Mouse (Mus musculus) lung, embryonic 14.5 days (tissue): ENCODE data around the gene Sf3b4. TPM values are rescaled to one million over a fixed set of nuclear protein-coding genes. Genes with fewer than 3 reads are reported as not detected.

ENCODE experiments used
- ATAC-seq: fragments of 200-750 bp; cut with Nextera tagmentation; 2 replicates; pipeline ENCODE4 v1.8.0; 2017; ENCODE audit warnings: mild to moderate bottlenecking, moderate TSS enrichment, moderate library complexity; ENCODE audit not compliant: insufficient read depth
- DNase-seq: peaks from one replicate; pipeline ENCODE4 v3.0.0-alpha.2; 2015
- H3K27ac ChIP-seq: fragments of 300-500 bp; sonication (generic); 2 replicates; pipeline ENCODE4 v1.5.1; 2014; ENCODE audit warnings: low read depth, mild to moderate bottlenecking, moderate library complexity
- H3K27me3 ChIP-seq: fragments of 300-500 bp; sonication (generic); 2 replicates; pipeline ENCODE4 v1.6.1; 2014; ENCODE audit warnings: low read length, control low read depth; ENCODE audit not compliant: insufficient read depth
- H3K36me3 ChIP-seq: fragments of 300-500 bp; sonication (generic); 2 replicates; pipeline ENCODE4 v1.6.1; 2014; ENCODE audit warnings: control low read depth; ENCODE audit not compliant: insufficient read depth
- H3K4me1 ChIP-seq: fragments of 300-500 bp; sonication (generic); 2 replicates; pipeline ENCODE4 v1.6.1; 2014; ENCODE audit warnings: antibody characterized with exemption, control low read depth; ENCODE audit not compliant: insufficient read depth
- H3K4me2 ChIP-seq: fragments of 300-500 bp; sonication (generic); 2 replicates; pipeline ENCODE4 v1.6.1; 2014; ENCODE audit warnings: mild to moderate bottlenecking
- H3K4me3 ChIP-seq: fragments of 300-500 bp; sonication (generic); 2 replicates; pipeline ENCODE4 v1.5.1; 2014; ENCODE audit warnings: low read depth, low read length
- H3K9ac ChIP-seq: fragments of 300-500 bp; sonication (generic); 2 replicates; pipeline ENCODE4 v1.6.1; 2014
- H3K9me3 ChIP-seq: fragments of 300-500 bp; sonication (generic); 2 replicates; pipeline ENCODE4 v1.6.1; 2016; ENCODE audit warnings: low read depth, low read length, control low read depth
- CTCF ChIP-seq: IDR thresholded peaks from 2 replicates; pipeline ENCODE4 v1.5.1; 2016; ENCODE audit warnings: antibody characterized with exemption, low read depth
- WGBS: fragments of 180-500 bp; shearing (Covaris S2); extraction: QIAGEN DNeasy Blood & Tissue Kit; methylation state at CpG from one replicate; pipeline ENCODE4 v1.1.7; 2014; 5-methylcytosine and 5-hydroxymethylcytosine counted together
- polyA plus RNA-seq: library from polyadenylated mRNA; unstranded; fragments of >200 nt; fragmentation: Nextera tagmentation; extraction: Ambion mirVana; gene quantifications from 2 replicates; pipeline ENCODE4 v1.2.1, GENCODE M21; 2014

The Sf3b4 gene
- polyA plus RNA-seq, 1 experiment from 2014 or later = 210 TPM

- Histone ChIP-seq H3K27me3 (no peaks in the 10 kb centered on the region), H3K4me1 (peaks cover 10% of the 10 kb centered on the region), H3K4me2 (peak within 1 kb of the TSS; percentile 92), H3K9me3 (no peaks in the 10 kb centered on the region), H3K9ac (peak within 1 kb of the TSS; percentile 62), H3K27ac (peak within 1 kb of the TSS; percentile 56), H3K4me3 (peak within 1 kb of the TSS; percentile 47), H3K36me3 (no peaks in the 10 kb centered on the region; the same call in 1 of the 2 replicates)
- no peak for TF ChIP-seq CTCF
- WGBS = 8% methylated on average over 15 of the region's 16 CpGs
- DNase-seq (peak; percentile 75), ATAC-seq (peak; percentile 52)
These were observed 10.0 kb upstream of the Sf3b4 start, which contains the start of gene Mtmr11 for GRCm38 (mm10) chr3:96161869-96162840. TSS of gene Mtmr11 (plus strand) at chr3:96162004.

GRCm38 (mm10) chr3:96163040-96163439 is 9.1 kb upstream of the Sf3b4 start:
- DNase-seq (no peak), ATAC-seq (no peak)
- H3K4me3 ChIP-seq = no peak overlapping the region
- peak overlapping the region; percentile 92 for H3K4me2 ChIP-seq
- peaks cover 10% of the 10 kb centered on the region for H3K4me1 ChIP-seq
- WGBS = 84% methylated on average over 6 of the region's 6 CpGs
- H3K27me3 ChIP-seq = no peaks in the 10 kb centered on the region
- no peak for TF ChIP-seq CTCF
- H3K36me3 ChIP-seq = no peaks in the 10 kb centered on the region; the same call in 1 of the 2 replicates
- H3K9ac ChIP-seq = no peak overlapping the region
- no peaks in the 10 kb centered on the region for H3K9me3 ChIP-seq
- H3K27ac ChIP-seq = no peak overlapping the region

- no peak overlapping the region for H3K4me2 ChIP-seq
- WGBS = 47% methylated on average over 12 of the region's 12 CpGs
These were observed 3.5 kb upstream of the Sf3b4 start for GRCm38 (mm10) chr3:96168466-96169158.

GRCm38 (mm10) chr3:96170276-96170675 is 1.9 kb upstream of the Sf3b4 start:
- ATAC-seq = no peak

More at GRCm38 (mm10) chr3:96168466-96169158, 3.5 kb upstream of the Sf3b4 start:
- Histone ChIP-seq H3K9me3 (no peaks in the 10 kb centered on the region), H3K4me1 (peaks cover 12% of the 10 kb centered on the region), H3K36me3 (peaks cover 6% of the 10 kb centered on the region; the same call in 1 of the 2 replicates), H3K27ac (no peak overlapping the region; the same call in 1 of the 2 replicates), H3K4me3 (no peak overlapping the region), H3K27me3 (no peaks in the 10 kb centered on the region), H3K9ac (no peak overlapping the region)
- DNase-seq (no peak), ATAC-seq (no peak)
- TF ChIP-seq CTCF = no peak

GRCm38 (mm10) chr3:96170976-96171545 is 1.1 kb upstream of the Sf3b4 start:
- WGBS = 46% methylated on average over 10 of the region's 10 CpGs
- no peak for ATAC-seq

More at GRCm38 (mm10) chr3:96170276-96170675, 1.9 kb upstream of the Sf3b4 start:
- DNase-seq = no peak
- no peak overlapping the region; the same call in 1 of the 2 replicates for H3K9ac ChIP-seq
- peaks cover 21% of the 10 kb centered on the region for H3K36me3 ChIP-seq
- no peaks in the 10 kb centered on the region for H3K27me3 ChIP-seq
- WGBS = 85% methylated on average over 4 of the region's 4 CpGs
- no peak for TF ChIP-seq CTCF
- no peaks in the 10 kb centered on the region for H3K9me3 ChIP-seq
- peak overlapping the region; percentile 3; the same call in 1 of the 2 replicates for H3K4me2 ChIP-seq
- no peak overlapping the region for H3K4me3 ChIP-seq
- H3K4me1 ChIP-seq = peaks cover 12% of the 10 kb centered on the region
- H3K27ac ChIP-seq = no peak overlapping the region

GRCm38 (mm10) chr3:96171583-96172196 is 442 bp upstream of the Sf3b4 start:
- H3K4me2 ChIP-seq = peak overlapping the region; percentile 96
- peaks cover 35% of the 10 kb centered on the region for H3K36me3 ChIP-seq
- 11% methylated on average over 18 of the region's 18 CpGs for WGBS
- H3K4me1 ChIP-seq = peaks cover 12% of the 10 kb centered on the region
- H3K27me3 ChIP-seq = no peaks in the 10 kb centered on the region
- DNase-seq = no peak
- peak overlapping the region; percentile 99 for H3K27ac ChIP-seq
- H3K9ac ChIP-seq = peak overlapping the region; percentile 86
- ATAC-seq = no peak; the same call in 1 of the 2 replicates
- TF ChIP-seq CTCF = no peak
- no peaks in the 10 kb centered on the region for H3K9me3 ChIP-seq
- peak overlapping the region; percentile 88 for H3K4me3 ChIP-seq

More at GRCm38 (mm10) chr3:96170976-96171545, 1.1 kb upstream of the Sf3b4 start:
- Histone ChIP-seq H3K4me1 (peaks cover 12% of the 10 kb centered on the region), H3K9me3 (no peaks in the 10 kb centered on the region), H3K9ac (peak overlapping the region; percentile 86), H3K27me3 (no peaks in the 10 kb centered on the region), H3K4me3 (peak overlapping the region; percentile 88), H3K36me3 (peaks cover 29% of the 10 kb centered on the region), H3K4me2 (peak overlapping the region; percentile 96), H3K27ac (peak overlapping the region; percentile 99)
- no peak for TF ChIP-seq CTCF
- DNase-seq = peak; percentile 30
